Mouse (Mus musculus) layer of hippocampus, adult 18-20 months (tissue): ENCODE measurements around the gene Eya4. TPM values are rescaled to one million over a fixed set of nuclear protein-coding genes. Genes with fewer than 3 reads are reported as not detected.

Experiments used
- DNase-seq, 2 experiments: peaks; one replicate each; pipeline ENCODE4 v3.0.0; 2022; ENCODE audit warnings: low spot score in 2 of 2
- total RNA-seq, 2 experiments: library from RNA; stranded (reverse); gene quantifications; 2 replicates each; pipeline ENCODE4 v1.2.3; 2021

Eya4 gene
- total RNA-seq, 2 experiments from 2014 or later: 4.7 to 5.7 TPM

- DNase-seq: no peak
Measured at GRCm38 (mm10) chr10:23073431-23073830, 277.2 kb downstream of the Eya4 start.

GRCm38 (mm10) chr10:23063637-23064036 lies 286.9 kb downstream of the Eya4 start:
- no peak for DNase-seq

GRCm38 (mm10) chr10:23062719-23063118 lies 287.9 kb downstream of the Eya4 start:
- DNase-seq: no peak

GRCm38 (mm10) chr10:23060694-23061060 lies 289.9 kb downstream of the Eya4 start:
- DNase-seq: no peak

GRCm38 (mm10) chr10:23060041-23060693 lies 290.4 kb downstream of the Eya4 start:
- no peak for DNase-seq

- DNase-seq: no peak
Measured at GRCm38 (mm10) chr10:23053379-23053915, 297.1 kb downstream of the Eya4 start.
